ENCODE assay signal across 11 mouse cellular contexts in genomic region chr8:83680603-83681002, GRCm38 (mm10). TPM values are rescaled to one million over a fixed set of nuclear protein-coding genes. Genes with fewer than 3 reads are reported as not detected.
DNase-seq lines count a peak whose midpoint lies in the region; ATAC-seq and TF ChIP-seq lines count a peak whose summit lies in the region.
"Had no signal": no experiment of that assay in that cellular context is flagged by ENCODE, and none has a peak within 500 bp of the region (broad histone marks: within the 10 kb centered on the region; RNA-seq: fewer than 3 reads in every experiment).

No protein-coding gene starts in this region.

- TF ChIP-seq CTCF in lung, embryonic 14.5 days (IDR thresholded peaks at IDR 0.05; ENCODE audit: low read depth) = no peak

- no peaks in the 10 kb centered on the region for H3K9me3 ChIP-seq in heart, embryonic 14.5 days (ENCODE audit: control insufficient read depth, low read length)
- no peaks in the 10 kb centered on the region for H3K9me3 ChIP-seq in lung, embryonic 14.5 days (ENCODE audit: low read depth, low read length)
- H3K9me3 ChIP-seq in intestine, embryonic 15.5 days = no peaks in the 10 kb centered on the region
- H3K9me3 ChIP-seq in stomach, embryonic 16.5 days (replicated peaks; ENCODE audit: control insufficient read depth, low read length) = no peaks in the 10 kb centered on the region
- H3K9me3 ChIP-seq: megakaryocyte, embryonic 14.5 days had no signal

- DNase-seq in heart, postnatal 10 days = no peak
- DNase-seq in lung, embryonic 14.5 days = peak; percentile 55
- DNase-seq in lung, postnatal 14 days = no peak
- DNase-seq in urinary bladder, adult 18-20 months (ENCODE audit: low spot score in 2 of 2) = no peak
- DNase-seq: adrenal gland, adult 8-10 months had no signal

- ATAC-seq in heart, embryonic 14.5 days (ENCODE audit: insufficient number of reproducible peaks, insufficient read depth, low FRiP score, low read depth) = no peak
- no peak for ATAC-seq in lung, embryonic 14.5 days (ENCODE audit: insufficient read depth)
- no peak for ATAC-seq in intestine, embryonic 15.5 days
- ATAC-seq in stomach, embryonic 16.5 days (ENCODE audit: insufficient read depth, low FRiP score) = peak; percentile 15; the same call in 1 of the 2 replicates
- ATAC-seq: CD4-positive, CD25-positive, alpha-beta regulatory T cell, adult 4 months had no signal

- H3K4me1 ChIP-seq in heart, embryonic 14.5 days (ENCODE audit: control insufficient read depth in 2 of 2, insufficient read depth in 2 of 2, low read length in 2 of 2) = peaks cover 10 to 14% of the 10 kb centered on the region in 2 experiments; a peak in 3 of 4 replicates
- no peaks in the 10 kb centered on the region; the same call in 1 of the 2 replicates for H3K4me1 ChIP-seq in lung, embryonic 14.5 days (ENCODE audit: insufficient read depth)
- H3K4me1 ChIP-seq in intestine, embryonic 15.5 days (replicated peaks) = no peaks in the 10 kb centered on the region
- H3K4me1 ChIP-seq in stomach, embryonic 16.5 days (ENCODE audit: control insufficient read depth, insufficient read depth, low read length) = 0 out of 2 replicates have a peak, but pooled peaks cover 7% of the 10 kb centered on the region

- H3K9ac ChIP-seq in heart, embryonic 14.5 days (ENCODE audit: low read length) = no peak overlapping the region
- H3K9ac ChIP-seq in lung, embryonic 14.5 days = no peak overlapping the region
- H3K9ac ChIP-seq in intestine, embryonic 15.5 days = no peak overlapping the region
- H3K9ac ChIP-seq in stomach, embryonic 16.5 days (ENCODE audit: low read length) = peak overlapping the region; percentile 26; the same call in 1 of the 2 replicates
- H3K9ac ChIP-seq: hindbrain, embryonic 14.5 days had no signal

- peak overlapping the region; percentile 59 to 64 for H3K27ac ChIP-seq in heart, embryonic 14.5 days (replicated peaks in 1 of 2; ENCODE audit: control insufficient read depth in 1 of 2, insufficient read depth in 1 of 2, low read depth in 2 of 2, low read length in 2 of 2)
- H3K27ac ChIP-seq in lung, embryonic 14.5 days (ENCODE audit: low read depth) = peak overlapping the region; percentile 63
- H3K27ac ChIP-seq in intestine, embryonic 15.5 days = peak overlapping the region; percentile 75; the same call in 1 of the 2 replicates
- H3K27ac ChIP-seq in stomach, embryonic 16.5 days (ENCODE audit: low read length) = peak overlapping the region; percentile 64; the same call in 1 of the 2 replicates
- H3K27ac ChIP-seq: hindbrain, embryonic 14.5 days had no signal

- H3K27me3 ChIP-seq in heart, embryonic 14.5 days (ENCODE audit: control insufficient read depth, insufficient read depth, low read length) = no peaks in the 10 kb centered on the region
- no peaks in the 10 kb centered on the region for H3K27me3 ChIP-seq in lung, embryonic 14.5 days (ENCODE audit: insufficient read depth, low read length)
- no peaks in the 10 kb centered on the region for H3K27me3 ChIP-seq in intestine, embryonic 15.5 days (replicated peaks)
- no peaks in the 10 kb centered on the region for H3K27me3 ChIP-seq in stomach, embryonic 16.5 days (ENCODE audit: control insufficient read depth, insufficient read depth, low read length)
- H3K27me3 ChIP-seq: megakaryocyte, embryonic 14.5 days had no signal

- no peak overlapping the region for H3K4me3 ChIP-seq in heart, embryonic 14.5 days (ENCODE audit: control insufficient read depth in 1 of 2, insufficient read depth in 1 of 2, low read depth in 1 of 2, low read length in 2 of 2)
- H3K4me3 ChIP-seq in lung, embryonic 14.5 days (ENCODE audit: low read depth, low read length) = no peak overlapping the region
- H3K4me3 ChIP-seq in intestine, embryonic 15.5 days (replicated peaks) = no peak overlapping the region
- no peak overlapping the region for H3K4me3 ChIP-seq in stomach, embryonic 16.5 days (replicated peaks; ENCODE audit: low read length)
- H3K4me3 ChIP-seq: megakaryocyte, embryonic 14.5 days had no signal

- intact Hi-C loops in heart, postnatal 10 days (cut with DNase I) = no loop called here

- H3K4me2 ChIP-seq in heart, embryonic 14.5 days (ENCODE audit: low read length) = no peak overlapping the region
- H3K4me2 ChIP-seq in lung, embryonic 14.5 days = no peak overlapping the region
- H3K4me2 ChIP-seq in intestine, embryonic 15.5 days (replicated peaks) = no peak overlapping the region
- no peak overlapping the region for H3K4me2 ChIP-seq in stomach, embryonic 16.5 days (ENCODE audit: low read depth, low read length)
- H3K4me2 ChIP-seq: hindbrain, embryonic 14.5 days had no signal

- H3K36me3 ChIP-seq in heart, embryonic 14.5 days (ENCODE audit: control insufficient read depth, insufficient read depth, low read length) = peaks cover 91% of the 10 kb centered on the region
- H3K36me3 ChIP-seq in lung, embryonic 14.5 days (ENCODE audit: insufficient read depth) = peaks cover 86% of the 10 kb centered on the region
- peaks cover 57% of the 10 kb centered on the region for H3K36me3 ChIP-seq in intestine, embryonic 15.5 days
- H3K36me3 ChIP-seq in stomach, embryonic 16.5 days (ENCODE audit: control insufficient read depth, insufficient read depth, low read length) = peaks cover 33% of the 10 kb centered on the region

- WGBS in heart, embryonic 14.5 days = 67% methylated on average over 5 of the region's 5 CpGs
- WGBS in lung, embryonic 14.5 days = 67% methylated on average over 5 of the region's 5 CpGs
- 66% methylated on average over 5 of the region's 5 CpGs for WGBS in intestine, embryonic 15.5 days
- 68% methylated on average over 5 of the region's 5 CpGs for WGBS in stomach, embryonic 16.5 days

RNA-seq across cellular contexts. Expression of gene Ptger1, which starts 14.1 kb away (rescaled TPM):
- 0.42 and 0.58 TPM in 2 replicates for polyA plus RNA-seq in heart, embryonic 14.5 days (2014; fragmentation: Nextera tagmentation; extraction: Ambion mirVana)
- total RNA-seq in heart, postnatal 10 days (2021) = under 1 TPM; 0.20 to 0.53 TPM
- 0.89 and 0.95 TPM in 2 replicates for polyA plus RNA-seq in lung, embryonic 14.5 days (2014; fragmentation: Nextera tagmentation; extraction: Ambion mirVana)
- polyA plus RNA-seq in intestine, embryonic 15.5 days (2015; fragmentation: Nextera tagmentation; extraction: Ambion mirVana) = 1.2 and 1.6 TPM in 2 replicates
- 5.7 and 6.3 TPM in 2 replicates for polyA plus RNA-seq in stomach, embryonic 16.5 days (2015; fragmentation: Nextera tagmentation; extraction: Ambion mirVana)

RNA-seq across cellular contexts. Expression of gene Pkn1, which starts 18.4 kb away (rescaled TPM):
- 19.5 and 22.7 TPM in 2 replicates for polyA plus RNA-seq in heart, embryonic 14.5 days (2014; fragmentation: Nextera tagmentation; extraction: Ambion mirVana)
- 10 to 100 TPM; 58.9 to 66.7 TPM for total RNA-seq in heart, postnatal 10 days (2021)
- 35.8 and 37.7 TPM in 2 replicates for polyA plus RNA-seq in lung, embryonic 14.5 days (2014; fragmentation: Nextera tagmentation; extraction: Ambion mirVana)
- 34.4 and 35.2 TPM in 2 replicates for polyA plus RNA-seq in intestine, embryonic 15.5 days (2015; fragmentation: Nextera tagmentation; extraction: Ambion mirVana)
- polyA plus RNA-seq in stomach, embryonic 16.5 days (2015; fragmentation: Nextera tagmentation; extraction: Ambion mirVana) = 14.7 and 19.9 TPM in 2 replicates

RNA-seq across cellular contexts. Expression of gene Gipc1, which starts 28.1 kb away (rescaled TPM):
- 133 and 139 TPM in 2 replicates for polyA plus RNA-seq in heart, embryonic 14.5 days (2014; fragmentation: Nextera tagmentation; extraction: Ambion mirVana)
- 10 to 100 TPM; 46.1 to 48.7 TPM for total RNA-seq in heart, postnatal 10 days (2021)
- 170 and 175 TPM in 2 replicates for polyA plus RNA-seq in lung, embryonic 14.5 days (2014; fragmentation: Nextera tagmentation; extraction: Ambion mirVana)
- 163 and 166 TPM in 2 replicates for polyA plus RNA-seq in intestine, embryonic 15.5 days (2015; fragmentation: Nextera tagmentation; extraction: Ambion mirVana)
- polyA plus RNA-seq in stomach, embryonic 16.5 days (2015; fragmentation: Nextera tagmentation; extraction: Ambion mirVana) = 190 TPM in 2 replicates

RNA-seq across cellular contexts. Expression of gene Ddx39, which starts 34.4 kb away (rescaled TPM):
- 114 and 119 TPM in 2 replicates for polyA plus RNA-seq in heart, embryonic 14.5 days (2014; fragmentation: Nextera tagmentation; extraction: Ambion mirVana)
- total RNA-seq in heart, postnatal 10 days (2021) = 10 to 100 TPM; 37.5 to 38.4 TPM
- 184 and 199 TPM in 2 replicates for polyA plus RNA-seq in lung, embryonic 14.5 days (2014; fragmentation: Nextera tagmentation; extraction: Ambion mirVana)
- polyA plus RNA-seq in intestine, embryonic 15.5 days (2015; fragmentation: Nextera tagmentation; extraction: Ambion mirVana) = 215 and 226 TPM in 2 replicates
- polyA plus RNA-seq in stomach, embryonic 16.5 days (2015; fragmentation: Nextera tagmentation; extraction: Ambion mirVana) = 154 and 167 TPM in 2 replicates
